Mouse (Mus musculus): Measurements from ENCODE around the gene Hsf5. TPM values are rescaled to one million over a fixed set of nuclear protein-coding genes. Genes with fewer than 3 reads are reported as not detected.

Gene Hsf5
- polyA plus RNA-seq, 1 experiment from 2014 or later, result 0.41 TPM

DNA sequence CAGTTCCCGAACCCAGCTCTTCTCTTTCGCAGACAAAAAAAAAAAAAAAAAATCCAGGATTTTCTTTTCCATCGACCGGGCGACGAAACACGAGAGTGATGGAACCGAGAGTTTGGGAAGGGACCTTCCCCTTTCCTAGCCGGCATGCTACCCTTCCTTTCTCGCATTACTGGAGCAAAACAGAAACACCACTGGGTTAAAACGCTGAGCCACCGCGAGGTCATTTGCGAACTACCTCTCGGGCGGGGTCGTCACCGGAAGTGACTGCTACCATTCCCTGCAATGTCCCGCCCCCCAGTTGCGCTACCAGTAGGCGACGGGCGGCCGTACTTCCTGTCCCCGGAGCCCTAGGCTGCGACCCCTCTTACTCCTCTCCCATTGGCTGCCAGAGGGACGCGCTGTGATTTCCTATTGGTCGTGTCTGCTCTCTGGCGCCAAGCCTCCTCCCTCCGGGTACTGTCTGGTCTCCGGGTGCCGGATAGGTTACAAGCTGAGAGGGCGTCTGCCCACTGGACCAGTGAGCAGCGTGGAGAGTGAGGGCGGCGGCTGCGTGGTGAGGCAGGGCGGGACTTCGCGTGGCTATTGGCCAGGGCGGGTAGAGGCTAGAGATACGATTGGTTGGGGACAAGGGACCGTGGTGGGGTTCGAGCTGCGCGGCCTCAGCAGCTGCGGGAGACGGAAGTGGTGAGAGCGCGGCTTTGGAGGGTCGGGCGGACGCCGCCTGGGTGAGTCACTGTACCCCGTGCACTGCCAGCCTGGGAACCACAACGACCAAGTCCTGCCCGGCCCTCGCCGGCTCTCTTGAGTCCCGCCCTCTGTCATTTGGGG, 25.2 kb upstream of the Hsf5 start, which contains the start of gene Mtmr4:
Mtmr4 (plus strand) TSS at position 637 of the 828 bp plus-strand sequence.
- H3K27me3 ChIP-seq (ENCODE audit: insufficient read depth, low read length), result no peaks in the 10 kb centered on the region
- DNase-seq (peak; percentile 99), ATAC-seq (ENCODE audit: insufficient read depth) (peak; percentile 98)
- under 1% methylated on average over 61 of the region's 61 CpGs for WGBS
- H3K4me3 ChIP-seq (ENCODE audit: low read depth, low read length), result peak within 1 kb of the TSS; percentile 60
- peak within 1 kb of the TSS; percentile 92 for H3K9ac ChIP-seq
- TF ChIP-seq CTCF (IDR thresholded peaks at IDR 0.05; ENCODE audit: low read depth), result no peak; the same call in 1 of the 2 replicates
- H3K4me1 ChIP-seq (ENCODE audit: insufficient read depth), result peaks cover 13% of the 10 kb centered on the region; the same call in 1 of the 2 replicates
- H3K36me3 ChIP-seq (ENCODE audit: insufficient read depth), result peaks cover 13% of the 10 kb centered on the region
- H3K4me2 ChIP-seq, result peak within 1 kb of the TSS; percentile 84
- no peaks in the 10 kb centered on the region for H3K9me3 ChIP-seq (ENCODE audit: low read depth, low read length)
- H3K27ac ChIP-seq (ENCODE audit: low read depth), result peak within 1 kb of the TSS; percentile 93

DNA sequence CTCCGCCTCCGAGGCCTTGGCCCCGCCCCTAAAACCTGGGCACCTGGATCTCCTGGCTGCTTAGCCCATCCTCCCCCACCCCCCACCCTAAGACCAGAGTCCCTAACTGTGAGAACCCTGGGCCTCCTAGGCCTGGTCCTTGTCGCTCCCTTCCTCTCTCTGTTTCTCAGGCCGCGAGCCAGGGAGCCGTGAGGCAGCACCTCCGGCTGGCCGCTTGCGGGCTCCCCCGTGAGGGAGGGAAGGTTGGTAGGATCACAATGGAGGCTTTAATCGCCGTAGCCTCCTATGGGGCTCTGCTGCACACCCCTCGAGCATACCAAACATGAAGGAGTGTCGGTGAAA, 24.6 kb upstream of the Hsf5 start:
- Histone ChIP-seq H3K36me3 (ENCODE audit: insufficient read depth) (peaks cover 19% of the 10 kb centered on the region), H3K4me1 (ENCODE audit: insufficient read depth) (peaks cover 13% of the 10 kb centered on the region; the same call in 1 of the 2 replicates), H3K27ac (ENCODE audit: low read depth) (peak overlapping the region; percentile 93), H3K4me2 (peak overlapping the region; percentile 84), H3K27me3 (ENCODE audit: insufficient read depth, low read length) (no peaks in the 10 kb centered on the region), H3K9ac (peak overlapping the region; percentile 72), H3K9me3 (ENCODE audit: low read depth, low read length) (no peaks in the 10 kb centered on the region), H3K4me3 (ENCODE audit: low read depth, low read length) (peak overlapping the region; percentile 60)
- ATAC-seq (ENCODE audit: insufficient read depth), result peak; percentile 36; the same call in 1 of the 2 replicates
- WGBS, result under 1% methylated on average over 15 of the region's 15 CpGs
- DNase-seq, result no peak
- TF ChIP-seq CTCF (IDR thresholded peaks at IDR 0.05; ENCODE audit: low read depth), result peak; percentile 23

- H3K27me3 ChIP-seq (ENCODE audit: insufficient read depth, low read length), result no peaks in the 10 kb centered on the region
- peak overlapping the region; percentile 93 for H3K27ac ChIP-seq (ENCODE audit: low read depth)
- peak overlapping the region; percentile 60 for H3K4me3 ChIP-seq (ENCODE audit: low read depth, low read length)
- DNase-seq (no peak), ATAC-seq (ENCODE audit: insufficient read depth) (no peak)
- 30% methylated on average over 13 of the region's 13 CpGs for WGBS
- no peaks in the 10 kb centered on the region for H3K9me3 ChIP-seq (ENCODE audit: low read depth, low read length)
- peak overlapping the region; percentile 84 for H3K4me2 ChIP-seq
- peaks cover 13% of the 10 kb centered on the region; the same call in 1 of the 2 replicates for H3K4me1 ChIP-seq (ENCODE audit: insufficient read depth)
- peaks cover 25% of the 10 kb centered on the region for H3K36me3 ChIP-seq (ENCODE audit: insufficient read depth)
- TF ChIP-seq CTCF (IDR thresholded peaks at IDR 0.05; ENCODE audit: low read depth), result no peak
- H3K9ac ChIP-seq, result peak overlapping the region; percentile 72
These were observed 24.0 kb upstream of the Hsf5 start for GRCm38 (mm10) chr11:87592713-87593598.

DNA sequence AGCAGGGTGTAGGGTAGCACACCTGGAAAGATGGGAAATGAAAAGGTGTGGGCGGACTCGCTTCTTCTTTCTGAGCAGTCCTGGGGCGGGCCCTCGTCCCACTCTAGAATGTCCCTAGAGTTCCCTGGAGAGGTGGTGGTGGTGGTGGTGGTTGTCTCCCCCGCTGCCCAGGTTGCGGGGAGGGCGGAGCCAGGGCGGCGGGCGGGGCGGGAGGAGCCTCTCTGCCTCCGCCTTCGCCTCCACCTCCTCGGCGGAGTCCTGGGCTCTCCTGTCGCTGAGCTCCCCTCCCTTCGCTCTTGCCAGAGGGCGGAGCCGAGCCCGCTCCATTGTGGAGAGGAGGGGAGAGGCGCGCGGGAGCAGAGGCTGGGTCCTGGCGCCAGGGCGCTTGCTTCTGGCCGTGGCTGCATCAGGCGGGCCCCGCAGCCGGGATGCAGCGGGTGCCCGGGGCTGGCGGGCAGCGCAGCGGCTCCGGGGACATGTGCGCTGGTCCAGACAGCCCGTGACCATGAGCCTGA, 21.6 kb upstream of the Hsf5 start:
- Histone ChIP-seq H3K27me3 (ENCODE audit: insufficient read depth, low read length) (no peaks in the 10 kb centered on the region), H3K4me1 (ENCODE audit: insufficient read depth) (peaks cover 6% of the 10 kb centered on the region; the same call in 1 of the 2 replicates), H3K9ac (peak overlapping the region; percentile 86), H3K4me2 (peak overlapping the region; percentile 98), H3K36me3 (ENCODE audit: insufficient read depth) (peaks cover 49% of the 10 kb centered on the region), H3K9me3 (ENCODE audit: low read depth, low read length) (no peaks in the 10 kb centered on the region), H3K27ac (ENCODE audit: low read depth) (peak overlapping the region; percentile 85), H3K4me3 (ENCODE audit: low read depth, low read length) (peak overlapping the region; percentile 76)
- ATAC-seq (ENCODE audit: insufficient read depth), result peak; percentile 53
- peak; percentile 94 for DNase-seq
- WGBS, result 1% methylated on average over 27 of the region's 37 CpGs
- TF ChIP-seq CTCF (IDR thresholded peaks at IDR 0.05; ENCODE audit: low read depth), result no peak

- no peaks in the 10 kb centered on the region for H3K9me3 ChIP-seq (ENCODE audit: low read depth, low read length)
- H3K9ac ChIP-seq, result peak overlapping the region; percentile 86
- no peak for ATAC-seq (ENCODE audit: insufficient read depth)
- peaks cover 55% of the 10 kb centered on the region for H3K36me3 ChIP-seq (ENCODE audit: insufficient read depth)
- peak overlapping the region; percentile 85 for H3K27ac ChIP-seq (ENCODE audit: low read depth)
- no peaks in the 10 kb centered on the region for H3K27me3 ChIP-seq (ENCODE audit: insufficient read depth, low read length)
- peaks cover 6% of the 10 kb centered on the region; the same call in 1 of the 2 replicates for H3K4me1 ChIP-seq (ENCODE audit: insufficient read depth)
- peak overlapping the region; percentile 98 for H3K4me2 ChIP-seq
- peak; percentile 38 for DNase-seq
- peak overlapping the region; percentile 76 for H3K4me3 ChIP-seq (ENCODE audit: low read depth, low read length)
- 9% methylated on average over 7 of the region's 7 CpGs for WGBS
- TF ChIP-seq CTCF (IDR thresholded peaks at IDR 0.05; ENCODE audit: low read depth), result no peak
These were observed 21.0 kb upstream of the Hsf5 start for GRCm38 (mm10) chr11:87595976-87596375.

DNA sequence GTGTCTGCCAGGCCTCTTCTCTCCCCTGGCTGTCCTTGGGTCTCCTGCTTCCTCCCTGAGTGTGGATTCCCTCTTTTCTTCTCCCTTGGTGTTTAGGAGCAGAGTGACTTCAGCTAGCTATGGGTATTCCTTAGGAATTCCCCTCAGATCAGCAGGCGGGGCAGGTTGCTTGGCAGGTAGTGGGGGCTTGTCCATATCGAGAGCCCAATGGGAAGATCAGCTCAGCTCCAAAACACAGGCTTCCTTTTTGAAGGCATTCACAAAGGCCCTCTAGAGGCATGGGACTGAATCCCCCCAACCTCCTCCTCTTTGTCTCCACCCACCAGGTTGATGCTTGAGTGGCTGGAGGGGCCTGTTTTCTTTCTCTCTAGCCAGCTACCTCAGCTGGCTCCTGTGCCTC, 20.5 kb upstream of the Hsf5 start:
- peak overlapping the region; percentile 98 for H3K4me2 ChIP-seq
- H3K36me3 ChIP-seq (ENCODE audit: insufficient read depth), result peaks cover 60% of the 10 kb centered on the region
- WGBS, result 22% methylated on average over 2 of the region's 2 CpGs
- no peaks in the 10 kb centered on the region for H3K9me3 ChIP-seq (ENCODE audit: low read depth, low read length)
- no peaks in the 10 kb centered on the region for H3K27me3 ChIP-seq (ENCODE audit: insufficient read depth, low read length)
- ATAC-seq (ENCODE audit: insufficient read depth) (no peak), DNase-seq (peak; percentile 44)
- no peak for TF ChIP-seq CTCF (IDR thresholded peaks at IDR 0.05; ENCODE audit: low read depth)
- H3K27ac ChIP-seq (ENCODE audit: low read depth), result peak overlapping the region; percentile 13; the same call in 1 of the 2 replicates
- peak overlapping the region; percentile 86 for H3K9ac ChIP-seq
- H3K4me3 ChIP-seq (ENCODE audit: low read depth, low read length), result peak overlapping the region; percentile 76
- peaks cover 6% of the 10 kb centered on the region; the same call in 1 of the 2 replicates for H3K4me1 ChIP-seq (ENCODE audit: insufficient read depth)
